Comparison of ENCODE assay signal across 19 mouse cellular contexts in genomic region chr9:59522906-59523305, GRCm38 (mm10). TPM values are rescaled to one million over a fixed set of nuclear protein-coding genes. Genes with fewer than 3 reads are reported as not detected.
DNase-seq lines count a peak whose midpoint lies in the region; ATAC-seq and TF ChIP-seq lines count a peak whose summit lies in the region.
"Had no signal": no experiment of that assay in that cellular context is flagged by ENCODE, and none has a peak within 500 bp of the region (broad histone marks: within the 10 kb centered on the region; RNA-seq: fewer than 3 reads in every experiment).

No protein-coding gene starts in this region.

- WGBS in kidney, adult 2 months = 50% methylated on average over 4 of the region's 4 CpGs
- 66% methylated on average over 4 of the region's 4 CpGs for WGBS in hindbrain, embryonic 11.5 days

- TF ChIP-seq POLR2A in kidney, adult 2 months (IDR thresholded peaks at IDR 0.05; ENCODE audit: low read depth, low read length) = no peak

- DNase-seq in adrenal gland, adult 8-10 months = peak; percentile 42
- DNase-seq in adrenal gland, postnatal 25 days = no peak
- peak; percentile 78 for DNase-seq in kidney, adult 2 months
- no peak for DNase-seq in kidney, postnatal 10 days
- peak; percentile 8 for DNase-seq in adrenal gland, postnatal 10 days
- DNase-seq in lung, postnatal 14 days = peak; percentile 50
- no peak for DNase-seq in hindbrain, embryonic 11.5 days (ENCODE audit: low spot score)
- DNase-seq in frontal cortex, postnatal 10 days (ENCODE audit: low spot score in 2 of 2) = no peak
- DNase-seq: cerebellum, postnatal 25 days; forebrain, postnatal 0 days; gastrocnemius, postnatal 10 days; thymus, postnatal 36 days had no signal

- no peaks in the 10 kb centered on the region for H3K4me1 ChIP-seq in kidney, adult 2 months (ENCODE audit: control insufficient read depth, insufficient read depth, low read length)
- no peaks in the 10 kb centered on the region for H3K4me1 ChIP-seq in hindbrain, embryonic 11.5 days (replicated peaks; ENCODE audit: control insufficient read depth, insufficient read depth, low read length)

- H3K4me2 ChIP-seq in hindbrain, embryonic 11.5 days (replicated peaks; ENCODE audit: low read depth, low read length) = no peak overlapping the region
- H3K4me2 ChIP-seq: heart, embryonic 15.5 days; liver, embryonic 12.5 days had no signal

- no peak for TF ChIP-seq CTCF in kidney, adult 2 months (conservative IDR thresholded peaks at IDR 0.05; ENCODE audit: insufficient read depth, insufficient read length, low read depth, low read length)

- H3K27me3 ChIP-seq in kidney, adult 2 months (replicated peaks; ENCODE audit: control insufficient read depth, insufficient read depth, low read length) = no peaks in the 10 kb centered on the region
- no peaks in the 10 kb centered on the region for H3K27me3 ChIP-seq in hindbrain, embryonic 11.5 days (ENCODE audit: control insufficient read depth, insufficient read depth, low read length)
- H3K27me3 ChIP-seq: heart, embryonic 15.5 days; liver, embryonic 12.5 days had no signal

- no peak overlapping the region for H3K27ac ChIP-seq in kidney, adult 2 months (ENCODE audit: insufficient read depth, low read depth, low read length)
- no peak overlapping the region for H3K27ac ChIP-seq in hindbrain, embryonic 11.5 days (ENCODE audit: low read depth, low read length)
- H3K27ac ChIP-seq: heart, embryonic 15.5 days; limb, embryonic 10.5 days; liver, embryonic 12.5 days had no signal

- H3K9me3 ChIP-seq in hindbrain, embryonic 11.5 days (ENCODE audit: control insufficient read depth, low read length) = no peaks in the 10 kb centered on the region
- H3K9me3 ChIP-seq: heart, embryonic 15.5 days; limb, embryonic 10.5 days; liver, embryonic 12.5 days had no signal

- H3K4me3 ChIP-seq in kidney, adult 2 months (ENCODE audit: insufficient read depth, low read depth, low read length) = no peak overlapping the region
- no peak overlapping the region for H3K4me3 ChIP-seq in hindbrain, embryonic 11.5 days (ENCODE audit: low read depth, low read length)
- H3K4me3 ChIP-seq: heart, embryonic 15.5 days; limb, embryonic 10.5 days; liver, embryonic 12.5 days had no signal

- no peak for ATAC-seq in hindbrain, embryonic 11.5 days (ENCODE audit: low FRiP score)
- ATAC-seq: forebrain, postnatal 0 days; hindbrain, embryonic 16.5 days; liver, embryonic 12.5 days; midbrain, embryonic 16.5 days had no signal

- H3K36me3 ChIP-seq in kidney, adult 2 months (ENCODE audit: control insufficient read depth, insufficient read depth, low read length) = no peaks in the 10 kb centered on the region
- H3K36me3 ChIP-seq in hindbrain, embryonic 11.5 days (ENCODE audit: control insufficient read depth, insufficient read depth, low read length) = no peaks in the 10 kb centered on the region
- H3K36me3 ChIP-seq: heart, embryonic 15.5 days; limb, embryonic 10.5 days; liver, embryonic 12.5 days had no signal

- no peak overlapping the region for H3K9ac ChIP-seq in hindbrain, embryonic 11.5 days (ENCODE audit: low read depth, low read length)
- H3K9ac ChIP-seq: forebrain, postnatal 0 days; heart, embryonic 15.5 days; liver, embryonic 12.5 days had no signal

RNA-seq across cellular contexts. Expression of gene Hexa, which starts 16.4 kb away (rescaled TPM):
- total RNA-seq in adrenal gland, adult 8-10 months (2022) = 100 to 1,000 TPM; 125 to 176 (median 142) TPM
- total RNA-seq in adrenal gland, postnatal 25 days (2021) = 148 and 158 TPM in 2 replicates
- polyA plus RNA-seq in kidney, adult 2 months (2012; rRNA removed) = 76.1 and 77.7 TPM in 2 replicates
- total RNA-seq in adrenal gland, postnatal 10 days (2021) = 10 to 100 TPM; 70.7 to 71.7 TPM
- 51.2 and 54.9 TPM in 2 replicates for polyA plus RNA-seq in hindbrain, embryonic 11.5 days (2014; fragmentation: Nextera tagmentation; extraction: Ambion mirVana)

RNA-seq across cellular contexts. Expression of gene Tmem202, which starts 16.7 kb away (rescaled TPM):
- 1 to 10 TPM; 1.5 to 3.9 (median 3.5) TPM for total RNA-seq in adrenal gland, adult 8-10 months (2022)
- total RNA-seq in adrenal gland, postnatal 25 days (2021) = 3.5 and 5.0 TPM in 2 replicates
- 0.14 TPM in 1 of 2 replicates, not detected in the other for polyA plus RNA-seq in kidney, adult 2 months (2012; rRNA removed)
- total RNA-seq in adrenal gland, postnatal 10 days (2021) = 1 to 10 TPM in 1 of 2 experiments, under 1 TPM in 1; 0.88 to 1.6 TPM
- polyA plus RNA-seq in hindbrain, embryonic 11.5 days (2014; fragmentation: Nextera tagmentation; extraction: Ambion mirVana) = 0.14 and 0.15 TPM in 2 replicates
- total RNA-seq: megakaryocyte progenitor cell, adult 5-6 weeks had no signal
- polyA plus RNA-seq: embryonic facial prominence, embryonic 11.5 days; limb, embryonic 10.5 days; liver, embryonic 12.5 days had no signal

RNA-seq across cellular contexts. Expression of gene Arih1, which starts 36.5 kb away (rescaled TPM):
- 100 to 1,000 TPM; 107 to 144 (median 120) TPM for total RNA-seq in adrenal gland, adult 8-10 months (2022)
- total RNA-seq in adrenal gland, postnatal 25 days (2021) = 138 and 142 TPM in 2 replicates
- 14.3 and 16.9 TPM in 2 replicates for polyA plus RNA-seq in kidney, adult 2 months (2012; rRNA removed)
- total RNA-seq in adrenal gland, postnatal 10 days (2021) = 10 to 100 TPM; 87.0 to 99.7 TPM
- 20.8 and 21.6 TPM in 2 replicates for polyA plus RNA-seq in hindbrain, embryonic 11.5 days (2014; fragmentation: Nextera tagmentation; extraction: Ambion mirVana)

RNA-seq across cellular contexts. Expression of gene Celf6, which starts 54.8 kb away (rescaled TPM):
- total RNA-seq in adrenal gland, adult 8-10 months (2022) = 10 to 100 TPM in 2 of 4 experiments, 1 to 10 TPM in 2; 5.8 to 16.0 (median 9.7) TPM
- 4.0 and 5.3 TPM in 2 replicates for total RNA-seq in adrenal gland, postnatal 25 days (2021)
- polyA plus RNA-seq in kidney, adult 2 months (2012; rRNA removed) = 0.18 and 0.30 TPM in 2 replicates
- total RNA-seq in adrenal gland, postnatal 10 days (2021) = 1 to 10 TPM; 5.1 to 8.0 TPM
- polyA plus RNA-seq in hindbrain, embryonic 11.5 days (2014; fragmentation: Nextera tagmentation; extraction: Ambion mirVana) = 10.7 and 12.1 TPM in 2 replicates
- total RNA-seq: gastrocnemius, postnatal 10 days; megakaryocyte progenitor cell, adult 5-6 weeks had no signal
- polyA plus RNA-seq: limb, embryonic 10.5 days had no signal

Comparison
In these comparisons a context has a peak if more than half of its experiments do, and no peak if none do; other contexts are left out.
1. DNase-seq: peak in adrenal gland, adult 8-10 months (single experiment), kidney, adult 2 months (single experiment), adrenal gland, postnatal 10 days (single experiment) and lung, postnatal 14 days (single experiment); none in adrenal gland, postnatal 25 days (single experiment), kidney, postnatal 10 days (single experiment), hindbrain, embryonic 11.5 days (single experiment) and frontal cortex, postnatal 10 days (0 of 2).